8 mouse cellular contexts compared by ENCODE assay signal in genomic region chr11:75937370-75937871, GRCm38 (mm10). TPM values are rescaled to one million over a fixed set of nuclear protein-coding genes. Genes with fewer than 3 reads are reported as not detected.
A peak's percentile ranks its signal among the peaks of the same experiment; 100 is the strongest.
DNase-seq lines count a peak whose midpoint lies in the region; ATAC-seq and TF ChIP-seq lines count a peak whose summit lies in the region.

No protein-coding gene starts in this region.

- no peaks in the 10 kb centered on the region; the same call in 1 of the 2 replicates for H3K9me3 ChIP-seq in E14TG2a.4 (ENCODE audit: low read length)
- H3K9me3 ChIP-seq in forebrain, embryonic 15.5 days: no peaks in the 10 kb centered on the region
- H3K9me3 ChIP-seq in hindbrain, embryonic 15.5 days: no peaks in the 10 kb centered on the region
- no peaks in the 10 kb centered on the region for H3K9me3 ChIP-seq in liver, embryonic 11.5 days (ENCODE audit: control insufficient read depth, low read length)

- peak overlapping the region; percentile 58 for H3K4me3 ChIP-seq in E14TG2a.4 (replicated peaks; ENCODE audit: low read length)
- H3K4me3 ChIP-seq in forebrain, embryonic 15.5 days: no peak overlapping the region
- no peak overlapping the region for H3K4me3 ChIP-seq in hindbrain, embryonic 15.5 days
- H3K4me3 ChIP-seq in liver, embryonic 11.5 days (ENCODE audit: low read depth, low read length): no peak overlapping the region

- H3K4me1 ChIP-seq in E14TG2a.4 (replicated peaks; ENCODE audit: low read depth, low read length): peaks cover 19% of the 10 kb centered on the region
- peaks cover 8% of the 10 kb centered on the region for H3K4me1 ChIP-seq in forebrain, embryonic 15.5 days
- peaks cover 12% of the 10 kb centered on the region; the same call in 1 of the 2 replicates for H3K4me1 ChIP-seq in hindbrain, embryonic 15.5 days (replicated peaks)
- peaks cover 10% of the 10 kb centered on the region for H3K4me1 ChIP-seq in liver, embryonic 11.5 days (replicated peaks; ENCODE audit: control insufficient read depth, insufficient read depth, low read length)

- TF ChIP-seq CTCF in E14TG2a.4 (conservative IDR thresholded peaks at IDR 0.05; ENCODE audit: low read length): no peak

- H3K27ac ChIP-seq in forebrain, embryonic 15.5 days (replicated peaks): peak overlapping the region; percentile 47
- H3K27ac ChIP-seq in hindbrain, embryonic 15.5 days (replicated peaks): no peak overlapping the region; the same call in 1 of the 2 replicates
- peak overlapping the region; percentile 34; the same call in 1 of the 2 replicates for H3K27ac ChIP-seq in liver, embryonic 11.5 days (ENCODE audit: low read depth, low read length)

- peaks cover 5% of the 10 kb centered on the region for H3K27me3 ChIP-seq in E14TG2a.4 (ENCODE audit: insufficient read depth, low read length)
- no peaks in the 10 kb centered on the region for H3K27me3 ChIP-seq in forebrain, embryonic 15.5 days
- no peaks in the 10 kb centered on the region for H3K27me3 ChIP-seq in hindbrain, embryonic 15.5 days
- H3K27me3 ChIP-seq in liver, embryonic 11.5 days (replicated peaks; ENCODE audit: control insufficient read depth, insufficient read depth, low read length): no peaks in the 10 kb centered on the region; the same call in 1 of the 2 replicates

- no peak overlapping the region for H3K9ac ChIP-seq in forebrain, embryonic 15.5 days (replicated peaks)
- no peak overlapping the region for H3K9ac ChIP-seq in hindbrain, embryonic 15.5 days
- 0 out of 2 replicates have a peak overlapping the region, but pooled peaks have one; percentile 25 for H3K9ac ChIP-seq in liver, embryonic 11.5 days (ENCODE audit: low read depth, low read length)

- no peak; the same call in 1 of the 2 replicates for ATAC-seq in forebrain, embryonic 15.5 days (replicated peaks)
- peak; percentile 71 for ATAC-seq in hindbrain, embryonic 15.5 days (ENCODE audit: low FRiP score, low read depth)
- no peak; the same call in 1 of the 2 replicates for ATAC-seq in liver, embryonic 11.5 days (replicated peaks; ENCODE audit: low FRiP score)

- 20% methylated on average over 6 of the region's 6 CpGs for WGBS in forebrain, embryonic 15.5 days
- WGBS in hindbrain, embryonic 15.5 days: 31% methylated on average over 6 of the region's 6 CpGs
- 44% methylated on average over 6 of the region's 6 CpGs for WGBS in liver, embryonic 11.5 days

- no peak overlapping the region for H3K4me2 ChIP-seq in forebrain, embryonic 15.5 days (replicated peaks)
- no peak overlapping the region for H3K4me2 ChIP-seq in hindbrain, embryonic 15.5 days
- H3K4me2 ChIP-seq in liver, embryonic 11.5 days: peak overlapping the region; percentile 13; the same call in 1 of the 2 replicates

- no peaks in the 10 kb centered on the region for H3K36me3 ChIP-seq in E14TG2a.4 (ENCODE audit: insufficient read depth, low read length)
- no peaks in the 10 kb centered on the region for H3K36me3 ChIP-seq in forebrain, embryonic 15.5 days
- no peaks in the 10 kb centered on the region for H3K36me3 ChIP-seq in hindbrain, embryonic 15.5 days
- H3K36me3 ChIP-seq in liver, embryonic 11.5 days (ENCODE audit: control insufficient read depth, insufficient read depth, low read length): no peaks in the 10 kb centered on the region

- peak; percentile 29 for DNase-seq in WW6 (ENCODE audit: low read depth, low spot score)
- DNase-seq in liver, embryonic 11.5 days (ENCODE audit: low spot score): peak; percentile 41
- DNase-seq in ovary, adult 18-20 months (ENCODE audit: low spot score): peak; percentile 56
- no peak for DNase-seq in urinary bladder, postnatal 10 days (ENCODE audit: low spot score)
- DNase-seq in thymus, postnatal 14 days: no peak

RNA-seq across cellular contexts. Expression of gene Rph3al, which starts 0.8 kb away (rescaled TPM):
- 1.1 and 1.5 TPM in 2 replicates for polyA plus RNA-seq in forebrain, embryonic 15.5 days (2015; fragmentation: Nextera tagmentation; extraction: Ambion mirVana)
- polyA plus RNA-seq in hindbrain, embryonic 15.5 days (2015; fragmentation: Nextera tagmentation; extraction: Ambion mirVana): 3.0 and 3.1 TPM in 2 replicates
- 1.4 and 1.5 TPM in 2 replicates for polyA plus RNA-seq in liver, embryonic 11.5 days (2014; fragmentation: Nextera tagmentation; extraction: Ambion mirVana)

Comparison
In these comparisons a context has a peak if more than half of its experiments do, and no peak if none do; other contexts are left out.
1. DNase-seq: peak in WW6 (single experiment), liver, embryonic 11.5 days (single experiment) and ovary, adult 18-20 months (single experiment); none in urinary bladder, postnatal 10 days (single experiment) and thymus, postnatal 14 days (single experiment).